Mouse (Mus musculus): Measurements from ENCODE around the gene Slco1a5. TPM values are rescaled to one million over a fixed set of nuclear protein-coding genes. Genes with fewer than 3 reads are reported as not detected.

Gene Slco1a5
- polyA plus RNA-seq, 1 experiment from 2014 or later: not detected

DNA sequence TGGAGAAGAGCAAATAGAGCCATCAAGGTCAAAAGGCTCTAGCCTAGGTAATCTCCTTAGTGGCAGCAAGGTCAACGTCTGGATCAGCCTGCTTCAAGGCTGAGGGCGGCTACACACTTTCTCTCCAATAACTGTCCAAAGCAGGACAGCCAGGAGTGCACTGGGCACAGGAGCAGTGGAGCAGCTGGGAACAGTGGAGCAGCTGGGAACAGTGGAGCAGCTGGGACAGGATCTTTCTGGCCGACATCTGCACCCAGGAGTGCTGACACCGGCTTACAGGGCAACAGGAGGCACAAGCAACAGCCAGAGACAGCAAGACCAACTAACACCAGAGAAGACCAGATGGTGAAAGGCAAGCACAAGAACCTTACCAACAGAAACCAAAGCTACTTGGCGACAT, 77.7 kb downstream of the Slco1a5 start:
- no peaks in the 10 kb centered on the region for H3K4me1 ChIP-seq (ENCODE audit: insufficient read depth)
- H3K27me3 ChIP-seq (ENCODE audit: insufficient read depth, low read length): no peaks in the 10 kb centered on the region
- no peak for DNase-seq
- ATAC-seq: no peak
- WGBS (ENCODE audit: insufficient replicate concordance): 69% methylated on average over 5 of the region's 5 CpGs
- no peaks in the 10 kb centered on the region for H3K36me3 ChIP-seq (replicated peaks; ENCODE audit: insufficient read depth, low read length)
- no peak overlapping the region for H3K27ac ChIP-seq (ENCODE audit: low read depth)
- TF ChIP-seq EP300 (IDR thresholded peaks at IDR 0.05; ENCODE audit: low read depth): no peak
- TF ChIP-seq CTCF (IDR thresholded peaks at IDR 0.05; ENCODE audit: low read depth): no peak
- H3K4me3 ChIP-seq (ENCODE audit: low read depth, low read length): no peak overlapping the region
- H3K9ac ChIP-seq (replicated peaks): no peak overlapping the region
- H3K9me3 ChIP-seq (ENCODE audit: low read length): no peaks in the 10 kb centered on the region
- H3K4me2 ChIP-seq (ENCODE audit: low read depth, low read length): no peak overlapping the region

DNA sequence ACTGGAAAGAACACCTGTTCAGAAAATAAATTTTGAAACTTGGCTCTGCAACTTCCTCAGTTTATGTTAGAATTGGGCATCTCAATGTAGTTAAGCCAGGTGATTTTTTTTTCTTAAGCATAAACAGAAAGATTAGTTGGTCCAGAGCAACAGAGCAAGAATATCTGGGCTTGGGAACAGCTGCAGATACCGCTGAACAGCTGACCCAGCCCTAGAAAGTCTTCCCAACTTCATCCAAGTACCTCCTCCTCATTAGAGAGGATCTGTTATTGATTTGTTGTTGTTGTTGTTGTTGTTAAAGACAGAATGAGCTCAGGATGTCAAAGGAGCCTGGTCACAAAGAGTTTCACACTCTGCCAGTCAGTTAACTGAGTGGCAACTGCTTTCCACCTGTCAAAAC, 83.3 kb downstream of the Slco1a5 start:
- ATAC-seq (no peak), DNase-seq (no peak)
- WGBS (ENCODE audit: insufficient replicate concordance): 63% methylated on average over 1 of the region's 1 CpGs
- Histone ChIP-seq H3K27me3 (ENCODE audit: insufficient read depth, low read length) (no peaks in the 10 kb centered on the region), H3K36me3 (replicated peaks; ENCODE audit: insufficient read depth, low read length) (no peaks in the 10 kb centered on the region), H3K4me1 (ENCODE audit: insufficient read depth) (no peaks in the 10 kb centered on the region), H3K9me3 (ENCODE audit: low read length) (no peaks in the 10 kb centered on the region), H3K4me2 (ENCODE audit: low read depth, low read length) (no peak overlapping the region), H3K27ac (ENCODE audit: low read depth) (no peak overlapping the region), H3K4me3 (ENCODE audit: low read depth, low read length) (no peak overlapping the region), H3K9ac (replicated peaks) (no peak overlapping the region)
- TF ChIP-seq EP300 (IDR thresholded peaks at IDR 0.05; ENCODE audit: low read depth): no peak
- TF ChIP-seq CTCF (IDR thresholded peaks at IDR 0.05; ENCODE audit: low read depth): no peak

DNA sequence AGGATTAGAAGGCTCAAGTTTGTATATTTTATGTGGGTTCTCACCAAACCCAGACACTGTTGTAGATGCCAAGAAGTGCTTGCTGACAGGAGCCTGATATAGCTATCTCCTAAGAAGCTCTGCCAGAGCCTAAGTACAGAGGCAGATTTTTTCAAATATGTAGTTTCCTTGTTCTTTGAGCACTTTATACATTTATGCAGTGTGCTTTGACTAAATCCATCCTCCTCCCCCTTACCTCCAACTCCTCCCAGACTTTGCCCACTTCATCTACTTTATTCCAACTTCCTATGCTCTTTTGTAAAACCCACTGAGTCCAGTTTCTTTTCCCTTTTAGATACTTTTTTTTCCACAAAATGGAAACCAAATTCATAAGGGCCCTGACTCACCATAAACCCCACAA, 102.6 kb downstream of the Slco1a5 start:
- Histone ChIP-seq H3K27ac (ENCODE audit: low read depth) (no peak overlapping the region), H3K27me3 (ENCODE audit: insufficient read depth, low read length) (no peaks in the 10 kb centered on the region), H3K9me3 (ENCODE audit: low read length) (no peaks in the 10 kb centered on the region), H3K4me2 (ENCODE audit: low read depth, low read length) (no peak overlapping the region), H3K4me1 (ENCODE audit: insufficient read depth) (no peaks in the 10 kb centered on the region), H3K36me3 (replicated peaks; ENCODE audit: insufficient read depth, low read length) (no peaks in the 10 kb centered on the region), H3K9ac (replicated peaks) (no peak overlapping the region), H3K4me3 (ENCODE audit: low read depth, low read length) (no peak overlapping the region)
- ATAC-seq (no peak), DNase-seq (no peak)
- TF ChIP-seq CTCF (IDR thresholded peaks at IDR 0.05; ENCODE audit: low read depth): no peak
- no peak for TF ChIP-seq EP300 (IDR thresholded peaks at IDR 0.05; ENCODE audit: low read depth)

DNA sequence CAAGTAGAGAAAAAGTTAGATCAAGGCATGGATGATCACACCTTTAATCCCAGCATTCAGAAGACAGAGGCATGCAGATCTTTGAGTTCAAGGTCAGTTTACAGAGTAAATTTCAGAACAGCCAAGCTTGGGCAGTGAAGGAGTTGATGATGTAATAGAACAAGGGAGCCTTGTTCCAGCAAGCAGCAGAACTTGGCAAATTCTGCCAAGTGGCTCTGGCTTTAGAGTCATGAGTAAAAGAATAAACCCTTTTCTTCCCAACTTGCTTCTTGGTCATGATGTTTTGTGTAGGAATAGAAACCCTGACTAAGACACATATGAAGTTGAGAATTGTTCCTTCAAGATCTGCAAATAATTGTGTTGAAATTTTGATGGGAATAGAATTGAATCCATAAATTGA, 111.0 kb downstream of the Slco1a5 start:
- Histone ChIP-seq H3K9ac (replicated peaks) (no peak overlapping the region), H3K4me3 (ENCODE audit: low read depth, low read length) (no peak overlapping the region), H3K9me3 (ENCODE audit: low read length) (no peaks in the 10 kb centered on the region), H3K4me2 (ENCODE audit: low read depth, low read length) (no peak overlapping the region), H3K27ac (ENCODE audit: low read depth) (no peak overlapping the region), H3K4me1 (ENCODE audit: insufficient read depth) (no peaks in the 10 kb centered on the region), H3K36me3 (replicated peaks; ENCODE audit: insufficient read depth, low read length) (no peaks in the 10 kb centered on the region), H3K27me3 (ENCODE audit: insufficient read depth, low read length) (no peaks in the 10 kb centered on the region)
- DNase-seq (no peak), ATAC-seq (no peak)
- no peak for TF ChIP-seq CTCF (IDR thresholded peaks at IDR 0.05; ENCODE audit: low read depth)
- TF ChIP-seq EP300 (IDR thresholded peaks at IDR 0.05; ENCODE audit: low read depth): no peak

DNA sequence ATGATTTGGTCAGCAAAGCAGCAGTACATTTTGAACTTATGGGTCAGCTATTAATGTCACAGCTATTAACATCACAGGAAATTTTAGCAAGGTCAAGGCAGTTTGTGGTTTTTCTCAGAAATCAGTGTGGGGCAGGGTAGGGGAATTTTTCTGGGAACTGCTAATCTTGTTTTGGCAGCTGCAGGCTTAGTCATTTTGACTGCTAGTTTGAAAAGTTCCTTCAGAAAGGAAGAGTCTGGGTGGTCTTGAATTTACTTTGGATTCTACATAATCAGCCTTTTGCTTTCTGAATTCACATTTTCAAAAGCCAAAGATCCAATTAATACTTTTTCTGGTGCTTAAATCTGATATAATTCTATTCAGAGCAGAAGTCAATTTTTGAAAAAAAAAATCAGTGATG, 113.0 kb downstream of the Slco1a5 start:
- DNase-seq: no peak
- ATAC-seq: no peak
- no peak overlapping the region for H3K9ac ChIP-seq (replicated peaks)
- no peaks in the 10 kb centered on the region for H3K9me3 ChIP-seq (ENCODE audit: low read length)
- H3K4me1 ChIP-seq (ENCODE audit: insufficient read depth): no peaks in the 10 kb centered on the region
- H3K36me3 ChIP-seq (replicated peaks; ENCODE audit: insufficient read depth, low read length): no peaks in the 10 kb centered on the region
- TF ChIP-seq CTCF (IDR thresholded peaks at IDR 0.05; ENCODE audit: low read depth) (no peak), EP300 (IDR thresholded peaks at IDR 0.05; ENCODE audit: low read depth) (no peak)
- no peak overlapping the region for H3K27ac ChIP-seq (ENCODE audit: low read depth)
- no peaks in the 10 kb centered on the region for H3K27me3 ChIP-seq (ENCODE audit: insufficient read depth, low read length)
- H3K4me2 ChIP-seq (ENCODE audit: low read depth, low read length): no peak overlapping the region
- H3K4me3 ChIP-seq (ENCODE audit: low read depth, low read length): no peak overlapping the region

DNA sequence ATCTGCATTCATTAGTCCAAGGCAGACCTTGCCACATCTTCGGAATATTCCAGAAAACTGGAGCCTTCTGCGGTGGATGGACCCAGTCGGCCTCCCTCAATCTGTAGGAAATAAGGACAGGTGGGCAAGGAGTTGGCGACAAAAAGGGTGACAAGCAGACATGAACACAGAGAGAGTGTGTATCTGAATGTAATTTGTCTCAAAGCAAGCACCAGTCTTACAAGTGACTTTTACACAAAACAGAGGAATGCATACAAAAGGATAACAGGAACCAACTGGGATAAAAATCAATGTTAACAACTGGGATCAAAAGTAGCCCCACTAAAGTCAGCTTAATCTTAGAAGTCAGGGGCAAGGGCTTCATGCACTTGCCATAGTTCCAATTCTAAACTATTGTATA, 114.4 kb downstream of the Slco1a5 start, which contains the start of gene Slco1a6:
Gene Slco1a6 (minus strand): TSS at position 101 of the 400 bp plus-strand sequence.
- H3K4me2 ChIP-seq (ENCODE audit: low read depth, low read length): no peak within 1 kb of the TSS
- WGBS (ENCODE audit: insufficient replicate concordance): 80% methylated on average over 4 of the region's 4 CpGs
- no peak within 1 kb of the TSS for H3K9ac ChIP-seq (replicated peaks)
- no peak for DNase-seq
- no peak within 1 kb of the TSS for H3K27ac ChIP-seq (ENCODE audit: low read depth)
- H3K4me1 ChIP-seq (ENCODE audit: insufficient read depth): no peaks in the 10 kb centered on the region
- TF ChIP-seq CTCF (IDR thresholded peaks at IDR 0.05; ENCODE audit: low read depth) (no peak), EP300 (IDR thresholded peaks at IDR 0.05; ENCODE audit: low read depth) (no peak)
- no peaks in the 10 kb centered on the region for H3K36me3 ChIP-seq (replicated peaks; ENCODE audit: insufficient read depth, low read length)
- no peaks in the 10 kb centered on the region for H3K27me3 ChIP-seq (ENCODE audit: insufficient read depth, low read length)
- H3K9me3 ChIP-seq (ENCODE audit: low read length): no peaks in the 10 kb centered on the region
- no peak for ATAC-seq
- no peak within 1 kb of the TSS for H3K4me3 ChIP-seq (ENCODE audit: low read depth, low read length)

DNA sequence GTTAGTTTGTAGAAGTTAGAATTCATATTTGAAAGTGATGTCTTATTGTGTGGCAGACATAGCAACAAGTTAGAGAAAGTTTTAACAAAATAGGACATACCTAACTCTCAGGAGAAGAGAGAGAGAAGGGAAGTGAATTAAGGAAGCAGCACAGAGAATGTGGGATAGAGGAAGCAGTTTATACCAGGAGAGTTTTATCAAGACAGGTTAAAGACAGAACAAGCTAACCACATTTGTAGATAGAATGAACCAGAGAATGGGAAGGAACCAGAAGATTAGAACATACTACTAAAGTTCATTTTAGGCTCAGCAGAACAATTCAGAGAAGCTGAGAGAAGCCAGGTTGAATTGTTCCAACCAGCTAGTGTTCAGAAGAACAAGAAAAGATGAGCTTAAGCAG, 122.3 kb downstream of the Slco1a5 start:
- Histone ChIP-seq H3K4me2 (ENCODE audit: low read depth, low read length) (no peak overlapping the region), H3K27me3 (ENCODE audit: insufficient read depth, low read length) (no peaks in the 10 kb centered on the region), H3K27ac (ENCODE audit: low read depth) (no peak overlapping the region), H3K36me3 (replicated peaks; ENCODE audit: insufficient read depth, low read length) (no peaks in the 10 kb centered on the region), H3K4me1 (ENCODE audit: insufficient read depth) (no peaks in the 10 kb centered on the region), H3K4me3 (ENCODE audit: low read depth, low read length) (no peak overlapping the region), H3K9ac (replicated peaks) (no peak overlapping the region), H3K9me3 (ENCODE audit: low read length) (no peaks in the 10 kb centered on the region)
- TF ChIP-seq CTCF (IDR thresholded peaks at IDR 0.05; ENCODE audit: low read depth) (no peak), EP300 (IDR thresholded peaks at IDR 0.05; ENCODE audit: low read depth) (no peak)
- no peak for DNase-seq
- no peak for ATAC-seq

Data from liver, postnatal 0 days (tissue).